Mouse (Mus musculus) small intestine, adult 2 months (tissue): ENCODE data around the gene Fcrl5.

Experiments used
- CTCF ChIP-seq: fragments of 200-500 bp; IDR thresholded peaks from 2 replicates; pipeline ENCODE4 v1.5.1; 2012; ENCODE audit warnings: low read depth, mild to moderate bottlenecking, control low read depth, inconsistent platforms, low read length, moderate library complexity, mixed read lengths; ENCODE audit not compliant: insufficient replicate concordance, insufficient read length; ENCODE audit errors: extremely low read depth
- POLR2A ChIP-seq: fragments of 200-500 bp; IDR thresholded peaks from 2 replicates; pipeline ENCODE4 v1.6.1; 2012; ENCODE audit warnings: low read depth, mild to moderate bottlenecking, control low read depth, inconsistent platforms, low read length, moderate library complexity

- TF ChIP-seq POLR2A, result no peak
- no peak for TF ChIP-seq CTCF
Measured at GRCm38 (mm10) chr3:87435479-87435878, at the start of gene Fcrl5.
